Mouse (Mus musculus): ENCODE data around the gene Olfr433. TPM values are rescaled to one million over a fixed set of nuclear protein-coding genes. Genes with fewer than 3 reads are reported as not detected.

The Olfr433 gene
- 0.04 TPM in 1 of 2 replicates, not detected in the other for polyA plus RNA-seq (2012; rRNA removed; ENCODE audit: low replicate concordance)

GRCm38 (mm10) chr1:174040523-174041177, at the start of gene Olfr433:
Gene Olfr433, plus strand, starts transcription at chr1:174040705.

DNA sequence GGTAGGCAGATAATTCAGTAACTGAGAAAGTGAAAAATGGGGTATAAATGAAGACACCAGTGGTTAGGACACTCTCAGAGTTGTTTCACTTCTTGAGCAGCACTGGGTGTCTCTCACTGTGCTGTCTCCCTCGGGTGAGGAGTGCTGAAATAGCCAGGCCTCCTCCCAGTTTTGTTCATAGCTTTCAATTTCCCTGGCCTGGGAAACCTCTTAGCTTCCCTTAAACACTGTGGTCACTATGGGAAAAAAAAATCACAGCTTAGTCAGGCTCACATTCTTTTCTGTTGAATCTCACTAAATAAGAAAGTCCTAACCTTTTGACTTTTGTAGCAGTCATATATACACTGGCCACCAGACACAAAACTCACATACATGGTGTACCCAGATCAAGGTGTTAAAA, 8.8 kb upstream of the Olfr433 start, which contains the start of gene Ifi205:
Gene Ifi205 (minus strand): TSS at position 113 of the 400 bp plus-strand sequence.

DNA sequence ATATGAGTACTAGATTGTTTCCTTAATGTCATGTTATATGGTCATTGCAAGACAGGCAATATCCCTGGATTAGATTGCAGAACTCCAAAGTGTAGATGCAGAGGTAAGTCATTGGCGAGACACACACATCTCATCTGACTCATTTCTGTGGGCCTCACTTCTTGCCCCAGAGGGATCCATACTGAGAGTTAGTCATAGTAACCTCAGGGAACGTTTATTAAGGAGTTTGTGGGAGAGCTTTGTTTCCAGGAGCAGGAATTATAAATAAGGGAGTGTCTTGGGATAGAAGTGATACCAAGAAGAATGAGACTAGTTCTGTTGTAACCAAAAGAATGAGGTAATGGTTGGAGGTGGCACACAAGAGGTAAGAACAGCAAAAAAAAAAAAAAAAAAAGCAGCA, 8.4 kb downstream of the Olfr433 start, which contains the start of gene Olfr432:
Gene Olfr432 (plus strand): TSS at position 313 of the 400 bp plus-strand sequence.

GRCm38 (mm10) chr1:174066305-174066704, 25.8 kb downstream of the Olfr433 start, which contains the start of gene Olfr430:
Gene Olfr430, plus strand, starts transcription at chr1:174066605.

DNA sequence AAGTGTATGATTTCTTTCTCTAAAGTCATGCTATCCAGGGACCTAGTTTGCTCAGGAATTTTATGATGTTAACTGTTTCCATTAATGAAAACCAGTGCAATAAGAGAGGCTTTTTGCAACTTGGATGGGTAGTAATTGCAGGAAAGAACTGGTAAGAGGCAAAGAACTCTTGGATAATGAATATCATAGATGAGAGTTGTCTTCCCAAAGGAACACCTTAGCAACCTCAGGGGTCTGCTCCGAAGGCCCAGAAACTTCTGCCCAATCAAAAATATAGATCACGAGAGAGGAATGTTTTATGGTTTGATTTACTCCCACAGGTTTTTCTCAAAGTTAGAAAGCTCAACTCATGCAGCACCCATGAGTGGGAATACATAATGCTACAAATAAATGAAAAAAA, 43.5 kb downstream of the Olfr433 start, which contains the start of gene Olfr429:
Gene Olfr429 (plus strand): TSS at position 301 of the 400 bp plus-strand sequence.

Other genes with a start within 250 kb of the Olfr433 start
- gene Ifi211, start 127.7 kb upstream of the Olfr433 start, polyA plus RNA-seq (2012; rRNA removed; ENCODE audit: low replicate concordance): not detected in 2 replicates
- gene Mndal, start 98.2 kb upstream of the Olfr433 start, polyA plus RNA-seq (2012; rRNA removed; ENCODE audit: low replicate concordance): 0.24 and 0.25 TPM in 2 replicates
- 0.63 and 0.75 TPM in 2 replicates for gene Ifi203, start 98.0 kb upstream of the Olfr433 start, polyA plus RNA-seq (2012; rRNA removed; ENCODE audit: low replicate concordance)
- gene Ifi202b, start 58.0 kb upstream of the Olfr433 start, polyA plus RNA-seq (2012; rRNA removed; ENCODE audit: low replicate concordance): not detected in 2 replicates
- gene Ifi205, start 8.9 kb upstream of the Olfr433 start, polyA plus RNA-seq (2012; rRNA removed; ENCODE audit: low replicate concordance): 0.07 and 0.09 TPM in 2 replicates
- gene Olfr432, start 8.5 kb downstream of the Olfr433 start, polyA plus RNA-seq (2012; rRNA removed; ENCODE audit: low replicate concordance): not detected in 2 replicates
- gene Olfr430, start 25.9 kb downstream of the Olfr433 start, polyA plus RNA-seq (2012; rRNA removed; ENCODE audit: low replicate concordance): not detected in 2 replicates
- gene Olfr429, start 43.6 kb downstream of the Olfr433 start, polyA plus RNA-seq (2012; rRNA removed; ENCODE audit: low replicate concordance): not detected in 2 replicates
- not detected in 2 replicates for gene Olfr427, start 56.2 kb downstream of the Olfr433 start, polyA plus RNA-seq (2012; rRNA removed; ENCODE audit: low replicate concordance)
- not detected in 2 replicates for gene Olfr231, start 80.5 kb downstream of the Olfr433 start, polyA plus RNA-seq (2012; rRNA removed; ENCODE audit: low replicate concordance)
- not detected in 2 replicates for gene Olfr424, start 90.8 kb downstream of the Olfr433 start, polyA plus RNA-seq (2012; rRNA removed; ENCODE audit: low replicate concordance)
- not detected in 2 replicates for gene Olfr420, start 114.9 kb downstream of the Olfr433 start, polyA plus RNA-seq (2012; rRNA removed; ENCODE audit: low replicate concordance)
- gene Spta1, start 132.1 kb downstream of the Olfr433 start, polyA plus RNA-seq (2012; rRNA removed; ENCODE audit: low replicate concordance): not detected in 2 replicates
- gene Olfr419, start 211.4 kb downstream of the Olfr433 start, polyA plus RNA-seq (2012; rRNA removed; ENCODE audit: low replicate concordance): not detected in 2 replicates